Mouse (Mus musculus) liver, adult 2 months (tissue): ENCODE data around the gene Plcb4.

Source experiments
- CTCF ChIP-seq: fragments of 200-500 bp; IDR thresholded peaks from 2 replicates; pipeline ENCODE4 v1.5.1; 2011; ENCODE audit warnings: low read depth, low read length, control low read depth
- POLR2A ChIP-seq: fragments of 200-500 bp; IDR thresholded peaks from 2 replicates; pipeline ENCODE4 v1.6.1; 2011; ENCODE audit warnings: low read length, control low read depth; ENCODE audit not compliant: insufficient read depth; ENCODE audit errors: extremely low read depth

DNA sequence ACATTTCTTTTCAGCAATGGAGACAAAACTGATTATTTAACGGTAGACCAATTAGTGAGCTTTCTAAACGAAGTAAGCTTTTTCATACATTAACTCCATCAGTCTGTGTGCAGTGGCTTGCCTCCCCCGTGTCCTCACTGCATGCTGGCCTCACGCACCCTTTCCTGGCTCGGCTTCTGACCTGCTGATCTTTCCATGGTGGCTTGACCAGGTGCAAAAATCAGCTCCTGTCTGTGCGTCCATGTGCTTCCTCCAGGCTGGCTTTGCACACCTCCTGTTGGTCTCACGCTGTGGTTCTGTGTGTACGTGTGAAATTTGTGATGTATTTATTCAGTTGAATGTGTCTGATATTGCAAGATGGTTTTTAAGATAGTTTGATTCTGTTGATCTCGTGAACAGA is 281.1 kb downstream of the Plcb4 start:
- TF ChIP-seq CTCF: no peak
- TF ChIP-seq POLR2A: no peak
